Mouse (Mus musculus): ENCODE measurements around the gene Speg. TPM values are rescaled to one million over a fixed set of nuclear protein-coding genes. Genes with fewer than 3 reads are reported as not detected.

The Speg gene
- total RNA-seq (2022), result 100 to 1,000 TPM; 283 to 320 (median 317) TPM

- DNase-seq (ENCODE audit: low spot score in 2 of 2), result peak; percentile 78 to 84
These were observed at the start of gene Speg for GRCm38 (mm10) chr1:75374950-75375936. Gene Speg, plus strand, starts transcription at chr1:75375297.

GRCm38 (mm10) chr1:75327461-75327860 lies 47.6 kb upstream of the Speg start:
- DNase-seq (ENCODE audit: low spot score in 2 of 2), result no peak

DNA sequence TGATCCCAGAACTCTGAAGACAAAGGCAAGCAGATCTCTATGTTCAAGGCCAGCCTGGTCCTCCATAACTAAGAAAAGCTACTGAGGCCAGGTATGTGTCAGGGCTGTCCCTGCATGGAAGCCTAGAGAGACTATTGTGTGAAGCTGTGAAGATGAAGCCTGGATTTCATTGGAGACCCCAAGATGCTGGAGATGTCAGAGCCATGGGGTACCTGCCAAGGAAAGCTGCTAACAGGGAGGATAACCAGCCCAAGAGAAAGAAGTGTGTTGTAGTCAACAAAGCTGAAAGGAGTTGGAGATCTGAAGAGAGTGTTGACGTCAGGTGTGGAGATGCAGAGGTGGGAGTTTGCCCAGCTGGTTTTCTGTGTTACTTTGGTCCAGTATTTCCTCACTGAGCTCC lies 43.8 kb upstream of the Speg start:
- no peak for DNase-seq (ENCODE audit: low spot score in 2 of 2)

- DNase-seq (ENCODE audit: low spot score in 2 of 2), result no peak
These were observed 38.6 kb upstream of the Speg start for GRCm38 (mm10) chr1:75336461-75336860.

DNA sequence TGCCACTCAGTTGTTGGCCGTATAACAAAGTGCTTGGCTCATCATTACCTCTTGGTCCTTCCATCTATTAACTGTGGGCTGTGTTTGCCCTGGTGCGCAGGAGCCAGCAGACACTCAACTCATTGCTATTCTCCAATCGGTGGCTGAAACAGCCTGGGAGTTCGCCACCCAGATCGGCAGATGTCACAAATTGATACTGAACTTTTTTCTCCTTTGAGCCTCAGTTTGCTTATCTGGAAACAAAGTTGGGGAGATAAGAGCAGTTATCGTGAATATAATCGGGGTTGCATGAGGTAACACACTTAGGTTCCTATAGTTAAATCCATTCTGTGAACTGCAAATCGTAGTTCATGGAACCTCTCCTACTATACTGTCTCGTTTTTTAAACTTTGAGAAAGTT lies 38.0 kb upstream of the Speg start:
- no peak for DNase-seq (ENCODE audit: low spot score in 2 of 2)

DNA sequence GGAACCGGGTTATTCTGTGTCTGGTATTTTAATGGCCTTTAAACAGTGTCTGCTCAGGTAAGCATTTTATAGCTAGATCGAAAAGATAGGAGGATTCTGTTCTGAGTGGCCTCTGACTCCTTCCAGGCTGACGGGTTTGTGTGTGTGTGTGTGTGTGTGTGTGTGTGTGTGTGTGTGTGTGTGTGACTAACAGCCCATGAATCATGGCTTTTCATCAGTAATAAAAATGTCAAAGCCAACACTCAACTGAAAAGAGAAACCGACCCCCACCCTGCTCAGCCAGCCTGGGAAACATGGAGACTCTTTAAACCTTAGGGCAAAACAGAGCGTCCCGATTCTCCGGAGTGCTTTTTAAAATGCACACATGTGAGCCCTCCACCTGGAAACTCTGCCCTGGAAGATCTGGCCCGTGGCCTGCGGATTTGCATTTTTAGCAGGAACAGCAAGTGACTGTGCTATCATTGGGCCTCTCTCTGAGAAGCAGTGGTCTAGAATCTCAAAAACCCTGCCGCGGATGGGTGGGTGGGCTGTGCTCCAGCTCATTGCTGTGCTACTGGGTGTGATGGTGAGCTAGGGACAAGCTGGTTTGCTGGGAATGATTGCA lies 36.9 kb upstream of the Speg start:
- DNase-seq (ENCODE audit: low spot score in 2 of 2), result no peak

DNA sequence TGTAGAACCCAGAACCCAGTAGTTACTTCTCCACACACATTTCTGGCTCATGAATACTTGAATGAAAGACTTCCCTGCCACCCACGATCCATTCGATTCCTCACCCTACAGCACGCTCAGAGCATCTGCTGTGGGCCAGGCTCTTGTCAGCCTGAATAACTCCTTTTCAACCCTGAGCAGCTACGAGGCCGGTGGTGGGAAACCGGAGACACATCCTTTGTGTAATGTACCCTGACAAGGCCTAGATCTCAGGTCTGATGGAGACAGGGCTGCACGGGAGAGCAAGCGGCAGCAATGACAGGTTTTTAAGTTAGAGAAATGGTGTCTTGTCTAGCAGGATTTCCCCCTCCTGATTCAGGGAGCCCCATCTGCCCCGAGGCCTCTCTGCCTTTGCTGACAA lies 35.8 kb upstream of the Speg start:
- no peak for DNase-seq (ENCODE audit: low spot score in 2 of 2)

DNA sequence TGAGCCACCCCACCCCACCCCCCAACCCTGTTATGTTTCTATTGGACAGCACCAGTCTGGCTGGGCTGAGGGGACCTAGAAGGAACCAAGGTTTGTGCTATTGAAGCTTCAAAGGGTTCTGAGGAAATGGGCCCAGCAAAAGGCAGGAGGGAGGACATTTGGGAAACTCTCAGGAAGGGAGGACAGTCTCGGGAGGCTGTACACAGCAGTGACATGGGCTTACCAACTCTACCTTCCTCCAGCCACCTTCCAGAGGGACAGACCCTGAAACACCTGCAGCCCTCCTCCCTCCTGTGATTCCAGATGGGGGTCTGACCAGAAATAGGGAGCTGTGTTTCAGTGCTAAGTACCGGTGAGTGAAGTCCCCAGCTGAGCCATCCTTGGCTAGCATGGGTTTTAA lies 34.6 kb upstream of the Speg start:
- DNase-seq (ENCODE audit: low spot score in 2 of 2), result no peak

DNA sequence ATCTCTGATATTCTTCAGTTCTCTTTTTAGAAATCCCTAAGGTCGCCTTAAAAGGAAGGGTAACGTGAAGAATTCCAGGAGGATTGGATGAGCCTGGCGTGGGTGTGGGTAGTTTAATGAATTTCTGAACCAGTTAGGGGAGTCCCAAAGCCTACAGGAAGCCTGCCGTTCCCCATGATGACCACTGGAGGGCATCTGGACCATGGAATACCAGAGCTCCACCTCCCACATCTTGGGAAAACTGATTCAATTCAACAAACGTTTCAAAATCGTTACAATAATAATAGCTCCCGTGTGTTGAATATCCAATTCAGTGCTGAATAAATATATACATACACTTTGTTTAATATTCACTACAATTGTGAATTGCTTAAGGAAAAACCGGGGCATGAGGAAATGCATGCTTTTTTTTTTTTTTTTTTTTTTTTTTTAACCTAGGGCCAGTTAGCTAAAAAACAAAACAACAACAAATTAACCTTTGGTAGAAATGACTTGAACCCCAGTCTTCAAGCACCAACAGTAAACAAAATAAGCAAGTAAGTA lies 32.2 kb upstream of the Speg start:
- no peak for DNase-seq (ENCODE audit: low spot score in 2 of 2)

DNA sequence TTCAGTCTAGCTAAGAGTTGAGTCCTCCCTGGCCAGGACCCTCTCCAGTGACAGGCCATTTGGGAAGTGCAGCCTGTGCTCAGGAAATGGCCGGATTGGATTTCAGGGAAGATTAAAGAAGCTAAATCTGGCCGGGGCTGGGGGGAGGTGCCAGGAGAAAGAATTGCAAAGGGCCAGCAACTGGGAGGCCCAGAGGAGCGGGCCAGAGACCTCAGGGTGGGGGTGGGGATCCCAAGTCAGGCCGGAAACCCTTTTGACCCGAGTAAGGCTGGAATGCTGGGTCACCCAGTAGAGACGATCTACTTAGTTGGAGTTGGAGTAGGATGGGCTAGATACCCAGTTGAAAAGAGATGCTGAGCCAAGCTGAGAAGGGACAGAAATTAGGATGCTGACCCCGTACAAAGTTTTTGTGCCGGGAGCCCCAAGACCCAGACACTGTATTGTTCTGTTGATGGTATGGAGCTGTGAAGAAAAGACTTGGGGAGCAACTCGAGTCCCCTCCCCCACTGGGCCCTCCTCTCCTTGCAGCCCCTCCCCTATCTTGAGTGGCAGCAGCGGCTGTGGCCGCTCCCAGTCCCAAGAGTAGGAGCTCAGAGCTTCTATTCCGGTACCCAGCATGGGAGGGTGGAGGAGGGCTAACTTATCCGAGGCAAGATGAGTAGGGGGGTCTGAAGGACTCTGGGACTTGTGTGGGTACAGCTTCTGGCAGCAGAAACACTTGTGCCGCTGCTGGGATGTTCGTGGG lies 30.6 kb upstream of the Speg start:
- DNase-seq (ENCODE audit: low spot score in 2 of 2), result peak; percentile 76 to 81

DNA sequence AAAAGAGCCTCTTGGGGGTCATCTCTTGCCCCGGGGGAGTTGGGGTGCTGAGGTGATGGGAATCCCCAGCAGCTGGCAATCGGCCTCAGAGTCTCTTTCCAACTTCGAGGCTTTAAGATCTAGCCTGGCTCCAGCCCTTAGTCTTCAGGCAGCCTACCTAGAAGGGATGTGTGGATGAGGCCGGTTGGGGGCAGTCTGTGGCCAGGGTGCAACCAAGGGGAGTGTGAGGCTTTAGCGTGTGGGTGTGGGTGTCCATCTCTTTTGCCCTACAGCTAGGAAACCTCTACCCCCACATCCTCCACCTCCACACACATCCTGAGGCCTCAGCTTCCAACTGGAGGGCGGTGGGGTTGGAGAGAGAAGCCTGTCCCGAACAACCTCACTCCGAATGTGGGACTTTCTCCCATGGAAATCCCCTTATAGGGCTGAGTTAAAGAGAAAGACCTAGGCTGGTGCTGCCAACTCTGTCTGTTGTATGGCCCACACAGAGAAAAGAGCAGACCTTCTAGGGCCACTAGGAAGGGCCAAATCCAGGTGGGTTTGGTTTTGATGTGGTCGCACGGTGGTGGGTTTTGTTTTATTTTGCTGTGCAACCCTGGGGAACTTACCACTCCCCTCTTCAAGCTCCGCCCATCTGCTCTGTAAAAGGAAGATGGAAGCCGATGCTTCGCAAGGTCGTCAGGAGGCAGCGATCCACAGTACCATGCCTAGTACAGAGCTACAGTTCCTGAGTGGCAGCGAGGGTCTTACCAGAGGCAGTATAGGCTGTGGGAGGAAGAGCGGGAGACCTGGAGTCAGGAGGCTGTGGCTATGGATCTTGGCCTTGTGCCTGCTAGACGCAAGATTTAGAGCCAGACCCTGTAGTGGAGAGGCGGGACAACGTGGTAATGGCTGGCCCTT lies 29.8 kb upstream of the Speg start:
- peak; percentile 72 to 81 for DNase-seq (ENCODE audit: low spot score in 2 of 2)

DNA sequence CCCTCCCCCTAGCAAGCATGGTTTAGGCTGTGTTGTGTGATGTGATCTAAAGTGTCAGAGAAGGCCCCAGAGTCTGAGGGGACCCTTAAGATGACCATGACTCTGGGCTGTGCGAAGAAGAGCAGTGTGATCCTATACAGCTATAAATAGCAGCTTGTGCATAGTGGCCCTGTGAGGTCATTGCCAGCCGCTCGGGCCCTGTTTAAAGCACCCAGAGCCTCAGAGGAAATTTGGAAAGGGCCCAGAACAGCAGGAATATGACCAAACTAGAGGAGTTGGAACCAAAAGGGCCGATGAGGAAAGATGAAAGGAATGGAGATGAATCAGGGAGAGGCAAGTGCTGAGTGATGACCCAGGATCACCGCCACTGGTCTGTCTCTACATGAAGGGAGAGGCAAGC lies 27.8 kb upstream of the Speg start:
- DNase-seq (ENCODE audit: low spot score in 2 of 2), result no peak

GRCm38 (mm10) chr1:75349275-75349674 lies 25.8 kb upstream of the Speg start:
- no peak for DNase-seq (ENCODE audit: low spot score in 2 of 2)

DNA sequence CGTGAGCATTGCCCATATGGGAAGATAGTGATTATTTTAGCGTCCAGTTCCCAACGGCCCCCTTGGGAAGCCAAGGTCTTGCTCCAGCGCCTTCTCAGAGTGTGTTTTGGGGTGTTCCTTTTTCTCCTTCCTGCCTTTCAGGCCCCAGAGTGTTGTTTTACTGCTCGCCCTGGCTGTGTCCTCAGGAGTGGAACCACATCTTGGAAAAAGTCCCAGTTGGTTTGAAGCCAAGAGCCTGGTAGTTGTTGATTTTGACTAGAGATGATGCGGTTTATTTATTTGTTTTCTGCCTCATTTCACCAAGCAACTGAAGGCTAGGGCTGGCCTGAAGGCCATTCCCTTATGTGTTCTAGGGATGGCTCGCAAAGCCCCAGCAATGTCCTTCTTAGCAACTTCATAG lies 17.8 kb upstream of the Speg start:
- no peak for DNase-seq (ENCODE audit: low spot score in 2 of 2)

DNA sequence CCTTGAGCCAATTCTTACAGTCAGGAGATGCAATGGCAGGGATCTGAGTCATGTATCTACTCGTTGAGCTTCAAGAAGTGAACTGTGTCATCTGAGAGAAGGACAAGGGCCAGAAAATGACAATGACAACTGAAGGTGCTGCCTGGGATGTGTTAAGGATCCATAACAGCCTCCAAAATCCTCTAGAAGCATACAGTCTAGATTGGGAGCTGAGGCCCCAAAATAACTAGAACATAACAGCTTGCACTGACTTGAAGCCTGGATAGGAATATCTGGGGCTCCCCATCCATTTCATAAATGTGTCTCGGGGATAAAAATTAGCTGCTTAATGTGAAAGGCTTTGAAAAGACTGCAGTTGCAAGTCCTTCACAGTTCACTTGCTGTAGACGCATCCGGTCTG lies 17.1 kb upstream of the Speg start:
- DNase-seq (ENCODE audit: low spot score in 2 of 2), result no peak

DNA sequence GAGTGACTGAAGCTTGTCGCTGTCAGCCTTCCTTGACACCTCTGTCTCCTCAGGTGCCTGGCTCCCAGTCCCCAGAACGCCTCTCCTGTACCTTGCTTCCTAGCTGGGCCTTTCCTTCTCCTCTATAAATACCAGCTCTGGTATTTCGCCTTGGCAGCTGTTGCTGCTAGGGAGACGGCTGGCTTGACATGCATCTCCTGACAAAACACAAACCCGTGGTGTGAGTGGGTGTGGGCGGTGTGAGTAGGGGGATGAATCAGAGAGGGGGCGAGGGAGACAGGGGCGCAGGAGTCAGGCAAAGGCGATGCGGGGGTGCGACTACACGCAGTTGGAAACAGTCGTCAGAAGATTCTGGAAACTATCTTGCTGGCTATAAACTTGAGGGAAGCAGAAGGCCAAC lies 15.8 kb upstream of the Speg start:
- peak in 1 of 2 experiments; percentile 68 for DNase-seq (ENCODE audit: low spot score in 2 of 2)

GRCm38 (mm10) chr1:75360112-75361031 lies 14.7 kb upstream of the Speg start, which contains the start of gene Des:
Gene Des, plus strand, starts transcription at chr1:75360329.
- DNase-seq (ENCODE audit: low spot score in 2 of 2), result peak; percentile 91 to 93

DNA sequence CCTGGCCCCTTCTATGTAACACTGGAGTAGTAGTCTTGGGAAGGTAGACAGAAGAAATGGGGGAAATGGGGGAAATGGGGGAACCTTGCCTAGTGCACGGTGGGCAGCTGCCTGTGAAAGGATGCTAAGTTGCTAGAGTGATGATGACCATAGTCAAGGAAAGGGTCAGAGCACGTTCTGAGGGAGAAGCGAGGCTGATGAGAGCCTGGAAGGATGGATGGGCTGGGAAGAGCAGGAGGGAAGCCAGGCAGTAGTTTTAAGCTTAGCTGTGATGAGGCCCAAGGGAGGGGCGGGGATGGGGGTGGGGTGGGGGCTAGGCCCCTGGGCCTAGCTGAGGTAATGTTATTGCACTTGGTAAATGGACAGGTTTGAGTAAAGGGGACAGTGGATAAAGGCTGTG lies 14.0 kb upstream of the Speg start:
- DNase-seq (ENCODE audit: low spot score in 2 of 2), result no peak

DNA sequence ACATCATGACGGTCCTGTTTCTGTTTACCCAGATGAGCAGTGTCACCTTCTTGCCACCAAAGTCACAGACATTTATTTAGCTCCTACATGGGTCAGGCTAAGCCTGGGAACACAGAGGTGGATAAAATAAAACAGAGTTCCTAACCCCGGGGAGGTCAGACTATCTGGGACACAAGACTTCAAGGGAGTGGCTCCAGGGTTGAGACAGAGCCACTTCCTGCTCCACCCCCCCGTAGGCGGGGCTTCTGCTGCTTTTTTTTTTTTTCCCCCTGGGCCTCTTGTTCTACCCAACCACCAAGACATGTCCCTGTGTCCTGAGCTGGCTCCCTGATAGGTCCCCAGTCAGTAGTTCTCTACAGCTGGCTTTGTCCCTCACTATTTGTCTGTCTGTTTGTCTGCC lies 13.3 kb upstream of the Speg start:
- peak in 1 of 2 experiments; percentile 50 for DNase-seq (ENCODE audit: low spot score in 2 of 2)

- no peak for DNase-seq (ENCODE audit: low spot score in 2 of 2)
These were observed 11.2 kb upstream of the Speg start for GRCm38 (mm10) chr1:75363868-75364267.

Data from gastrocnemius, adult 8-10 months (tissue).